Mouse (Mus musculus): ENCODE measurements at regions not wholly inside any gene's neighbourhood (a gene's known extent, or its start where the extent isn't known, plus 50 kb on each side); places are given as distances from the start of the nearest gene placed in this dataset.

GRCm38 (mm10) chr3:104283855-104284254 lies 63.7 kb upstream of the Magi3 start:
- TF ChIP-seq CTCF (conservative IDR thresholded peaks at IDR 0.05; ENCODE audit: insufficient read depth, insufficient read length, low read depth, low read length) (no peak), POLR2A (IDR thresholded peaks at IDR 0.05; ENCODE audit: low read depth, low read length) (no peak)

Data from kidney, adult 2 months (tissue).